In the genomic region with DNA sequence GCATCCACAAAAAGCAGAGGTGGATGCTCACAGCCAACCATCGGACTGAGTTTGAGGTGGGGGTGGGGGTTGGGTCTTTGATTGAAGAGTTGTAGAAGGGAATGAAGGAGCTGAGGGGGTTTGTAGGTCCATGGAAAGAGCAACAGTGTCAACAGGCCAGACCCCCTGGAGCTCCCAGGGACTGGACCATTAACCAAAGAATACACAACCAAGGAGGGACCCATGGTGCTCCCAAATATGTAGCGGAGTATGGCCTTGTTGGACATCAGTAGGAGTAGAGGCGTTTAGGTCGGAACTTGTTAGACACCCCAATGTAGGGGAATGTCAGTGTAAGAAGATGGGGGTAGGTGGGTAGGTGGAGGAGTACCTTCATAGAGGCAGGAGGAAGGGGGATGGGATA, we compare ENCODE assay signal across 16 mouse cellular contexts.
"Had no signal": no experiment of that assay in that cellular context is flagged by ENCODE, and none has a peak within 500 bp of the region (broad histone marks: within the 10 kb centered on the region; RNA-seq: fewer than 3 reads in every experiment).

No protein-coding gene starts in this region.

- H3K4me1 ChIP-seq: neural tube, embryonic 13.5 days; neural tube, embryonic 15.5 days; stomach, embryonic 15.5 days had no signal

- H3K9me3 ChIP-seq: neural tube, embryonic 13.5 days; neural tube, embryonic 15.5 days; stomach, embryonic 15.5 days had no signal

- H3K4me2 ChIP-seq: neural tube, embryonic 13.5 days; neural tube, embryonic 15.5 days; stomach, embryonic 15.5 days had no signal

- DNase-seq: retina, postnatal 1 day; right cerebral cortex, adult 18-20 months; right cerebral cortex, postnatal 14 days; right cerebral cortex, postnatal 25 days; right cerebral cortex, postnatal 4 days; spleen, adult 18-20 months; thymus, adult 18-20 months; thymus, adult 2 months; thymus, postnatal 14 days; thymus, postnatal 25 days; thymus, postnatal 36 days; thymus, postnatal 4 days had no signal

- H3K4me3 ChIP-seq: neural tube, embryonic 13.5 days; neural tube, embryonic 15.5 days; stomach, embryonic 15.5 days had no signal

- H3K27me3 ChIP-seq: neural tube, embryonic 13.5 days; neural tube, embryonic 15.5 days; stomach, embryonic 15.5 days had no signal

- H3K27ac ChIP-seq: neural tube, embryonic 13.5 days; neural tube, embryonic 15.5 days; stomach, embryonic 15.5 days; stomach, postnatal 0 days had no signal

- H3K9ac ChIP-seq: neural tube, embryonic 13.5 days; neural tube, embryonic 15.5 days; stomach, embryonic 15.5 days had no signal

- H3K36me3 ChIP-seq: neural tube, embryonic 13.5 days; neural tube, embryonic 15.5 days; stomach, embryonic 15.5 days had no signal
